Mouse (Mus musculus) ES-Bruce4 (cell line): Measurements from ENCODE around the gene Plcd1.

Experiments
- CTCF ChIP-seq: IDR thresholded peaks from one replicate; pipeline ENCODE4 v1.8.1; 2011; ENCODE audit warnings: low read depth, low read length
- POLR2A ChIP-seq: IDR thresholded peaks from one replicate; pipeline ENCODE4 v1.8.1; 2011; ENCODE audit warnings: low read length; ENCODE audit not compliant: insufficient read depth

DNA sequence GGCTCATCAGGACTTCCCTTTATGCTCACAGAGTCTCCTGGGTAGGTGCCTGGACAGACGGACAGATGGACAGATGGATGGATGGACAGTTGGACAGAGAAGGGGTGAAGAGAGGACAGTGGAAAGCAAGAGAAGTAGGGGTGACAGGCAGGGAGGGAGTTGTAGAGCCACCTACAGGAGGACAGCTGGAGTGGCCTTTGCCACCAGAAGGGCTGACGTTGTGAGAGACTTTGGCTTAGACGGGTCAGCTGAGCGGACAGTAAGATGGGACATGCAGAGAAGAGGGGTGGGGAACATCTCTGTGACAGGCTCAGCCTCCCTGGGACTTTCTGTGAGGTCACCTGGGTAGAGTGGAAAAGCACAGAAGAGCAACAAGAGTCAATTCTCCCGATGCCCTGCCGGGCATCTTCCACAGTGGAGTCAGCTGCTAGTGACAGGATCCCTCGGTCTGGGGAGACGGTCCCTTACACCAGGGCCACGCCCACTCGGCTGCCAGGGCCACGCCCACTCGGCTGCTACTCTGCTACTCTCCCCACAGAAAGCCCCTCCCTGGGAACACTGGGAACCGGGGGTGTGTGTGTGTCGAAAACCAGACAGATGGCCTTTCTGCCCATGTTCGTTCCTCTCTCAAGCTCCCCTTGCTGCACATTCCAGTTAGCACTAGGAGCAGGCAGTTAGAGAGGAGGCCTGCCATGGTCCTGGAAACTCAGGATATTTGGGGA is 7.0 kb upstream of the Plcd1 start:
- TF ChIP-seq CTCF, result peak; percentile 5
- TF ChIP-seq POLR2A, result no peak
